Mouse (Mus musculus): ENCODE results near the gene Bhlha9. TPM values are rescaled to one million over a fixed set of nuclear protein-coding genes. Genes with fewer than 3 reads are reported as not detected.

Gene Bhlha9
- polyA plus RNA-seq, 1 experiment = not detected

- no peak overlapping the region for H3ac ChIP-seq (ENCODE audit: control insufficient read depth, insufficient read length)
- no peaks in the 10 kb centered on the region for H3K79me2 ChIP-seq (ENCODE audit: control insufficient read depth, insufficient read depth)
- H3K36me3 ChIP-seq (ENCODE audit: control insufficient read depth, insufficient read depth) = no peaks in the 10 kb centered on the region
- TF ChIP-seq USF1 (IDR thresholded peaks at IDR 0.05; ENCODE audit: low read depth) (no peak), POLR2AphosphoS2 (IDR thresholded peaks at IDR 0.05; ENCODE audit: insufficient read length, low read depth) (no peak), CEBPB (IDR thresholded peaks at IDR 0.05; ENCODE audit: insufficient read depth, poor library complexity, severe bottlenecking) (no peak), TCF12 (IDR thresholded peaks at IDR 0.05; ENCODE audit: insufficient read depth, poor library complexity, severe bottlenecking) (no peak), POLR2A (IDR thresholded peaks at IDR 0.05; ENCODE audit: insufficient read length, low read depth) (no peak), MYOD1 (IDR thresholded peaks at IDR 0.05; ENCODE audit: control insufficient read depth in 1 of 3, insufficient read length in 2 of 3, low read depth in 2 of 3) (no peak), MYOG (IDR thresholded peaks at IDR 0.05; ENCODE audit: control insufficient read depth in 1 of 3, insufficient read depth in 1 of 3, insufficient read length in 2 of 3, low read depth in 2 of 3) (no peak), E2F4 (IDR thresholded peaks at IDR 0.05; ENCODE audit: insufficient read depth) (no peak), SRF (IDR thresholded peaks at IDR 0.05; ENCODE audit: control insufficient read depth, insufficient read length, low read depth) (no peak), TCF3 (IDR thresholded peaks at IDR 0.05; ENCODE audit: insufficient read length, low read depth) (no peak)
- no peak overlapping the region for H3K4me2 ChIP-seq (ENCODE audit: low read depth)
- H3K4me3 ChIP-seq = no peak overlapping the region
- no peaks in the 10 kb centered on the region for H3K27me3 ChIP-seq (ENCODE audit: control insufficient read depth, insufficient read depth, insufficient read length)
These were observed 14.8 kb upstream of the Bhlha9 start for GRCm38 (mm10) chr11:76657450-76657970.

GRCm38 (mm10) chr11:76659138-76659930 is 12.9 kb upstream of the Bhlha9 start:
- H3K79me2 ChIP-seq (ENCODE audit: control insufficient read depth, insufficient read depth) = no peaks in the 10 kb centered on the region
- H3K4me2 ChIP-seq (ENCODE audit: low read depth) = no peak overlapping the region
- H3ac ChIP-seq (ENCODE audit: control insufficient read depth, insufficient read length) = no peak overlapping the region
- TF ChIP-seq POLR2AphosphoS2 (IDR thresholded peaks at IDR 0.05; ENCODE audit: insufficient read length, low read depth) = no peak
- no peak for TF ChIP-seq TCF3 (IDR thresholded peaks at IDR 0.05; ENCODE audit: insufficient read length, low read depth)
- TF ChIP-seq CEBPB (IDR thresholded peaks at IDR 0.05; ENCODE audit: insufficient read depth, poor library complexity, severe bottlenecking) = no peak
- no peak for TF ChIP-seq SRF (IDR thresholded peaks at IDR 0.05; ENCODE audit: control insufficient read depth, insufficient read length, low read depth)
- TF ChIP-seq USF1 (IDR thresholded peaks at IDR 0.05; ENCODE audit: low read depth) = no peak
- TF ChIP-seq MYOG (IDR thresholded peaks at IDR 0.05; ENCODE audit: control insufficient read depth in 1 of 3, insufficient read depth in 1 of 3, insufficient read length in 2 of 3, low read depth in 2 of 3) = no peak
- TF ChIP-seq REST (IDR thresholded peaks at IDR 0.05; ENCODE audit: insufficient read depth, insufficient read length) = no peak
- TF ChIP-seq POLR2A (IDR thresholded peaks at IDR 0.05; ENCODE audit: insufficient read length, low read depth) = no peak
- TF ChIP-seq MYOD1 (IDR thresholded peaks at IDR 0.05; ENCODE audit: control insufficient read depth in 1 of 3, insufficient read length in 2 of 3, low read depth in 2 of 3) = no peak
- TF ChIP-seq TCF12 (IDR thresholded peaks at IDR 0.05; ENCODE audit: insufficient read depth, poor library complexity, severe bottlenecking) = no peak
- TF ChIP-seq E2F4 (IDR thresholded peaks at IDR 0.05; ENCODE audit: insufficient read depth) = no peak
- TF ChIP-seq MAX (IDR thresholded peaks at IDR 0.05; ENCODE audit: low read depth) = no peak
- H3K27me3 ChIP-seq (ENCODE audit: control insufficient read depth, insufficient read depth, insufficient read length) = no peaks in the 10 kb centered on the region
- no peak overlapping the region for H3K4me3 ChIP-seq
- no peaks in the 10 kb centered on the region for H3K36me3 ChIP-seq (ENCODE audit: control insufficient read depth, insufficient read depth)

- Histone ChIP-seq H3K79me2 (ENCODE audit: control insufficient read depth, insufficient read depth) (no peaks in the 10 kb centered on the region), H3ac (ENCODE audit: control insufficient read depth, insufficient read length) (no peak overlapping the region)
- TF ChIP-seq MYOD1 (IDR thresholded peaks at IDR 0.05; ENCODE audit: control insufficient read depth in 1 of 3, insufficient read length in 2 of 3, low read depth in 2 of 3) = no peak
- TF ChIP-seq MAX (IDR thresholded peaks at IDR 0.05; ENCODE audit: low read depth) = no peak
- no peak for TF ChIP-seq TCF12 (IDR thresholded peaks at IDR 0.05; ENCODE audit: insufficient read depth, poor library complexity, severe bottlenecking)
- no peak for TF ChIP-seq POLR2AphosphoS2 (IDR thresholded peaks at IDR 0.05; ENCODE audit: insufficient read length, low read depth)
- TF ChIP-seq REST (IDR thresholded peaks at IDR 0.05; ENCODE audit: insufficient read depth, insufficient read length) = no peak
- TF ChIP-seq POLR2A (IDR thresholded peaks at IDR 0.05; ENCODE audit: insufficient read length, low read depth) = no peak
- no peak for TF ChIP-seq TCF3 (IDR thresholded peaks at IDR 0.05; ENCODE audit: insufficient read length, low read depth)
- TF ChIP-seq CEBPB (IDR thresholded peaks at IDR 0.05; ENCODE audit: insufficient read depth, poor library complexity, severe bottlenecking) = no peak
- no peak for TF ChIP-seq SRF (IDR thresholded peaks at IDR 0.05; ENCODE audit: control insufficient read depth, insufficient read length, low read depth)
- no peak for TF ChIP-seq MYOG (IDR thresholded peaks at IDR 0.05; ENCODE audit: control insufficient read depth in 1 of 3, insufficient read depth in 1 of 3, insufficient read length in 2 of 3, low read depth in 2 of 3)
- TF ChIP-seq USF1 (IDR thresholded peaks at IDR 0.05; ENCODE audit: low read depth) = no peak
- TF ChIP-seq E2F4 (IDR thresholded peaks at IDR 0.05; ENCODE audit: insufficient read depth) = no peak
These were observed 10.3 kb upstream of the Bhlha9 start for GRCm38 (mm10) chr11:76661790-76662468.

GRCm38 (mm10) chr11:76666002-76666649 is 6.1 kb upstream of the Bhlha9 start:
- peaks cover 24% of the 10 kb centered on the region for H3K27me3 ChIP-seq (ENCODE audit: control insufficient read depth, insufficient read depth, insufficient read length)
- H3K4me2 ChIP-seq (ENCODE audit: low read depth) = no peak overlapping the region
- TF ChIP-seq POLR2A (IDR thresholded peaks at IDR 0.05; ENCODE audit: insufficient read length, low read depth) (no peak), E2F4 (IDR thresholded peaks at IDR 0.05; ENCODE audit: insufficient read depth) (no peak), REST (IDR thresholded peaks at IDR 0.05; ENCODE audit: insufficient read depth, insufficient read length) (no peak), POLR2AphosphoS2 (IDR thresholded peaks at IDR 0.05; ENCODE audit: insufficient read length, low read depth) (no peak), MYOD1 (IDR thresholded peaks at IDR 0.05; ENCODE audit: control insufficient read depth in 1 of 3, insufficient read length in 2 of 3, low read depth in 2 of 3) (no peak), SRF (IDR thresholded peaks at IDR 0.05; ENCODE audit: control insufficient read depth, insufficient read length, low read depth) (no peak), CEBPB (IDR thresholded peaks at IDR 0.05; ENCODE audit: insufficient read depth, poor library complexity, severe bottlenecking) (no peak), TCF3 (IDR thresholded peaks at IDR 0.05; ENCODE audit: insufficient read length, low read depth) (no peak), USF1 (IDR thresholded peaks at IDR 0.05; ENCODE audit: low read depth) (no peak), MYOG (IDR thresholded peaks at IDR 0.05; ENCODE audit: control insufficient read depth in 1 of 3, insufficient read depth in 1 of 3, insufficient read length in 2 of 3, low read depth in 2 of 3) (no peak), TCF12 (IDR thresholded peaks at IDR 0.05; ENCODE audit: insufficient read depth, poor library complexity, severe bottlenecking) (no peak), MAX (IDR thresholded peaks at IDR 0.05; ENCODE audit: low read depth) (no peak)
- H3ac ChIP-seq (ENCODE audit: control insufficient read depth, insufficient read length) = no peak overlapping the region
- H3K36me3 ChIP-seq (ENCODE audit: control insufficient read depth, insufficient read depth) = no peaks in the 10 kb centered on the region
- no peak overlapping the region for H3K4me3 ChIP-seq
- no peaks in the 10 kb centered on the region for H3K79me2 ChIP-seq (ENCODE audit: control insufficient read depth, insufficient read depth)

More at GRCm38 (mm10) chr11:76661790-76662468, 10.3 kb upstream of the Bhlha9 start:
- no peaks in the 10 kb centered on the region for H3K36me3 ChIP-seq (ENCODE audit: control insufficient read depth, insufficient read depth)
- H3K27me3 ChIP-seq (ENCODE audit: control insufficient read depth, insufficient read depth, insufficient read length) = peaks cover 22% of the 10 kb centered on the region
- H3K4me3 ChIP-seq = no peak overlapping the region
- H3K4me2 ChIP-seq (ENCODE audit: low read depth) = no peak overlapping the region
